Mouse (Mus musculus) hematopoietic stem cell, adult 5-6 weeks (primary cell): ENCODE measurements around the gene Hcrtr2. TPM values are rescaled to one million over a fixed set of nuclear protein-coding genes. Genes with fewer than 3 reads are reported as not detected.

Experiments
- ATAC-seq, 2 experiments: fragments of 125-278 bp in 1 of 2; replicated peaks in 1 of 2; 2 replicates each; pipeline ENCODE4 v1.8.0; 2016 to 2017; ENCODE audit warnings: inconsistent platforms in 2 of 2, mild to moderate bottlenecking in 2 of 2, moderate number of reproducible peaks in 2 of 2, low read depth in 1 of 2, moderate TSS enrichment in 1 of 2; ENCODE audit not compliant: low FRiP score in 2 of 2, poor library complexity in 2 of 2, severe bottlenecking in 2 of 2, insufficient read depth in 1 of 2, low TSS enrichment in 1 of 2
- total RNA-seq: library from RNA; stranded (forward); fragments of 172-1452, 232-1000 nt; gene quantifications from 2 replicates; pipeline ENCODE4 v1.2.3, GENCODE M21; 2017

The Hcrtr2 gene
- not detected in 2 replicates for total RNA-seq

DNA sequence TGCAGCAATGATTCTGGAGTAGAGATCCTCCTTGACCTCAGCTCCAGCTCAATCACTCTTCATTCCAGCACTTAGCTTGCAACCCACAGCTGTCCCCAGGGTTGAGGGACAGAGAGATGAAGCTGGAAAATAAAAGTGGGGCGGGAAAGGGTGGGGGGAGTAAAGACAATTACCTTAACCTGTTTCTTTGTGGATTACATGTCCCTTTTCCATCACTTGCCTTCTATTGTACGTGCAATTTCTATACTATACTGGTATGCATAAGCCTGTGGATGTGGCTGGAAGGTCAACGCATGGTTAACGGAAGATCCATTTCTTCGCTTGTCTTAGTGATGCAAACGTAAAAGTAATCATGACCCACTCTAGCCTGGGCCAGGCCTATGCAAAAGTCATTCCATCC, at the start of gene Hcrtr2:
TSS of gene Hcrtr2 (minus strand) at position 101 of the 400 bp plus-strand sequence.
- ATAC-seq: no peak

GRCm38 (mm10) chr9:76364874-76365273, 41.2 kb upstream of the Hcrtr2 start:
- ATAC-seq: no peak

DNA sequence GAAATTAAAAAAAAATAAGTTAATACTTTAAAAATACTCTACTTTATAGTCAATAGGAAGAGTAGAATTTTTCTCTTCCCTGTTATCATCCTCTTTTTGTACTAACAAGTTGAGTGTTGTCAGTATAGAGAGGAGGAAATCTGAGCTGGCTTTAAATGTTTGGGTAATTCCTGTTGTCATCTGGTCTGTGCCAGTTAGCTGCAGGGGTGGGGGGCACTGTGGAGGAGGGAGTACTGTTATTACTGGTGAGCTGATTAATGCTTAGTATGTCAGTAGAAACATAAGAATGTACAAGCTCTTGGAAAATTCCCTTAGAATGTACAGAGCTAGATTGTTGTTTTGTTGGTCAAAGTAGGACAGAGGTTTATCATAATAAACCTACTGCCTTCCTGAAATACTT, 36.7 kb upstream of the Hcrtr2 start:
- ATAC-seq: no peak

- no peak for ATAC-seq
Measured at GRCm38 (mm10) chr9:76352346-76352745, 28.7 kb upstream of the Hcrtr2 start.

GRCm38 (mm10) chr9:76347298-76347697, 23.6 kb upstream of the Hcrtr2 start:
- no peak for ATAC-seq

DNA sequence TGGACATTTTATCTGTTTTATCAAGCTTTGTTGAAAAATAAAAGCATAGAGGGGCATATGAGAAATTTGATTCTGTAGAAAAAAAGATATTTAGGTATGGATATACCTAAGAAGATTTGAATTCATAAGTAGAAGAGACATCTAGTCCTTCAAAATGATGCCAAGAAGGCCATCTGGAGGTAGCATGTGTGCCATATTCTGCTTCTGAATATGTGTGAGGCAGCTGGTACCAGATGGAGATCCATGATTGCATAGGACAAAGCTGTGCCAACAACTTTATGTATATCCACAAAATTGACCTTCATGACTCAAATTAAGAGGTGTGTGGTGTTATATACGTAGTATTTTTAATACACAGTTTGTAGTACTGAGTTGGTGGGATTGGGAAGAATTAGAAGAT, 7.4 kb upstream of the Hcrtr2 start:
- ATAC-seq: no peak

- ATAC-seq: no peak
Measured at GRCm38 (mm10) chr9:76323186-76323701, 412 bp downstream of the Hcrtr2 start.

- ATAC-seq: no peak
Measured at GRCm38 (mm10) chr9:76322122-76323052, 1.3 kb downstream of the Hcrtr2 start.

GRCm38 (mm10) chr9:76321589-76321988, 2.1 kb downstream of the Hcrtr2 start:
- ATAC-seq: no peak

DNA sequence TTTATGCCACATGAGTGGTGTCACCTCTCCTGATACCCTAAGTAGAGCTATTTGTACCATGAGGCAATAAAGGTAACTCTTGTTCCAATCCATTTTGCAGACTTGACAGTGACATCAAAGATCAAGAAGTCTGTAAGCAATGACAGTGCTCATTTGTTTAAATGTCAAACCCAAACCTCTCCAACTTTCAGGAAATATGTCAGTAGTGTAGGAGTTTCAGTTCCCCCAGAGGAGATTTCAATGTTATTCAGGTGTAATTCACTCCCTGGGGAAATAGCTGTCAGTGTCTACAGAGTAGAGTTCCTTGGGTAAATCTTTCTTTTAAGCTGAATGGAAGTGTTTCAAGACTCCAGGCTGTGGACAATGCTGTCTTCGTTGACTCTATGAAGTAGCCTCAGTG, 2.9 kb downstream of the Hcrtr2 start:
- ATAC-seq: no peak

DNA sequence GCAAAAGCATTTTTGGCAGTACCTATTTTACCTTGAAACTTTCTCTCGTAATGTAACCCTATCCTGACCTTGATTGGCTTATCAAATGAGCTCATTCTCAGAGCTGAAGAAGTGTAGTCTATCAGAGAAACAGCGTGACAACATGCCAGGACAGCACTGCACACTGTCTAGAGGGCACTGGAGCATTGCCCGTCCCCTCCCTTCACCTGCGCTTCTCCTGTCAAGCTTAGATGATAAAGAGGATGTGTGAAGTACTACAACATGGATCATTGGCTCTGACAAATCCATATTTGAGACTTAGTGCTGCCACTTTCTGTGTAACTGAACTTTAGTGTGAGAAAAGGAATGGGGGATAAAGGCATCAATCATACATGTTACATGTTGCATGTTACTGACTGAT, 5.4 kb downstream of the Hcrtr2 start:
- no peak for ATAC-seq

- ATAC-seq: no peak
Measured at GRCm38 (mm10) chr9:76315096-76315495, 8.6 kb downstream of the Hcrtr2 start.

GRCm38 (mm10) chr9:76313921-76314320, 9.7 kb downstream of the Hcrtr2 start:
- ATAC-seq: no peak

DNA sequence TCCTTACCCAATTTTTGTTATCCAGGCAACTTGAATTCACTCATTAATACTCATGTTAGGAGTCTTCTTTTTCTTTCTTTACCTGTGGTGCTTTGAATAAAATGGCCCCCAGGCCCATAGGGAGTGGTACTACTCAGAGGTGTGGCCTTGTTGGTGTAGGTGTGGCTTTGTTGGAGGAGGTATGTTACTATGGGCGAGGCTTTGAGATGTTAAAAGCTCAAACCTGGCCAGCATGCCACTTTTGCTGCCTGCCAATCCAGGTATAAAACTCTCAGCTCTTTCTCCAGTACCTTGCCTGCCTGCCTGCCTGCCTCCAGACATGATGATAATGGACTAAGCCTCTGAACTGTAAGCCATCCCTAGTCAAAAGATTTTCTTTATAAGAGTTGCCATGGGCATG, 11.4 kb downstream of the Hcrtr2 start:
- no peak for ATAC-seq

DNA sequence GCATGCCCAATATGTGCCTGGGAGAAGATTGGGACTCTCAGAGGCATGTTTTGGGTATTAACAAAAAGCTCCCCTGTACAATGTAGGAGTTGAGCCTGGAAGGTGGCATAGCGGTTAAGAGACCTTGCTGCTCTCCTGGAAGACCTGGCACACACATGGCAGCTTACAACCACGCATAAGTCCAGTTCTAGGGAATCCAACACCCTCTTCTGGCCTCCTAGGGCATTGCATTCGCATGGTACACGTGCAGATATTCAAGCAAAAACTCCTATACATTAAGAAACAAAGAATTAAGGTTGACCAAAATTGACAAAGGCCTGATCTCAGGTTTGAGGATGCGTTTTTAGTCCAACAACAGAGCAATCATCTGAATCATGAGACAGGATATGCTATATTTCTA, 32.3 kb downstream of the Hcrtr2 start:
- no peak for ATAC-seq

- no peak for ATAC-seq
Measured at GRCm38 (mm10) chr9:76270886-76271285, 52.8 kb downstream of the Hcrtr2 start.

- no peak for ATAC-seq
Measured at GRCm38 (mm10) chr9:76257731-76258130, 65.9 kb downstream of the Hcrtr2 start.

- no peak for ATAC-seq
Measured at GRCm38 (mm10) chr9:76252544-76252943, 71.1 kb downstream of the Hcrtr2 start.

DNA sequence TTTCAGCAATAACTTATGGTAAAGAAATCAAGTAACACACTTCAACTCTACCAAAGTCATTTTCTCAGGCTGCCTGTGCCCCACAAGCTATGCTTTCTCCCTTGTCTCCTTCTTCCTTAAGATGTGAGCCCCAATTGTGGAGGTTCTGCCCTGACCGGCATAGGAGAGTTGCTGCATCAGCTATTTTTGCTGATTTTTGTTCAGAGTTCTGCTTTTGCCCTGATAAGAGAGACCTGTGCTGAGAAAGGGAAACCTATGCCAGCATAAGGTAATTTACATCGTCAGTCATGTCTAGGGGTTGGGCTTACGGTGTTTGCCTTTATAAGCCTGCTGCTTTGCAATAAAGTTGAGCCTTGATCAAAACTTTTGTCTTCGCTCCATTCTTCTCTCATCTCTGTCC, 71.5 kb downstream of the Hcrtr2 start:
- ATAC-seq: no peak
